Mouse (Mus musculus) bone marrow macrophage, adult 2 months (primary cell): ENCODE measurements at regions not wholly inside any gene's neighbourhood (a gene's known extent, or its start where the extent isn't known, plus 50 kb on each side); places are given as distances from the start of the nearest gene placed in this dataset.

Experiments used
- H3K27ac ChIP-seq: 2 replicates; pipeline ENCODE4 v1.5.1; 2012; ENCODE audit warnings: low read depth, low read length; ENCODE audit not compliant: insufficient read depth
- H3K4me1 ChIP-seq: 2 replicates; pipeline ENCODE4 v1.6.1; 2012; ENCODE audit warnings: low read length; ENCODE audit not compliant: control insufficient read depth, insufficient read depth
- H3K4me3 ChIP-seq: 2 replicates; pipeline ENCODE4 v1.5.1; 2012; ENCODE audit warnings: mild to moderate bottlenecking, low read length, moderate library complexity; ENCODE audit not compliant: insufficient read depth
- CTCF ChIP-seq: IDR thresholded peaks from 2 replicates; pipeline ENCODE4 v1.5.1; 2012; ENCODE audit warnings: low read depth, mild to moderate bottlenecking, low read length, moderate library complexity
- POLR2A ChIP-seq: IDR thresholded peaks from 2 replicates; pipeline ENCODE4 v1.6.1; 2012; ENCODE audit warnings: mild to moderate bottlenecking, low read depth, low read length, borderline replicate concordance

DNA sequence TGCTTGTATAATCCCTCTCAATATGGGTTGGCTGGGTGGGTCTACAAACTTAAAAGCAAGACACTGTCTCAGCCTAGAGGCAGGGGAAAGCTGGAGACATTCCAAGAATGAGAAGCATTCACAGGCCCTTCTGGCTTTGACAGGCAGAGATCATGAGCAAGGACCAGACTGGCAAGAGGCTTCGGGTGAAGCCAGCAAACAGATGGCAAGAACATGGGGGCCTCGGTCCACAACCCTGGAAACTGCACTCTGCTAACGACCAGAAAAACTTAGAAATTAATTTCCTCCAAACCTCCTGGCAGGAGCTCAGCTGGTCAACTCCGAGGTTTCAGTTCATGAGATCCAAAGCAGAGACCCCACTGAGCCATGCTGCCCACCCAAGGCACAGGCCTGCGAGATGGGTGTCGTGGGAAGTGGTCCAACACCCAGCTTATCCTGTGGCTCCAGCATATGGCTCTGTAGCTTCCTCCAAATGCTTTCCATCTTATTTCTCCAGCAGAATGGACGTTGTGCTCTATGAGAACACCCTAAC, 99.1 kb downstream of the Ets2 start:
- H3K4me3 ChIP-seq: no peak overlapping the region
- no peak overlapping the region for H3K27ac ChIP-seq
- TF ChIP-seq POLR2A (no peak), CTCF (no peak)
- H3K4me1 ChIP-seq: peaks cover 15% of the 10 kb centered on the region

DNA sequence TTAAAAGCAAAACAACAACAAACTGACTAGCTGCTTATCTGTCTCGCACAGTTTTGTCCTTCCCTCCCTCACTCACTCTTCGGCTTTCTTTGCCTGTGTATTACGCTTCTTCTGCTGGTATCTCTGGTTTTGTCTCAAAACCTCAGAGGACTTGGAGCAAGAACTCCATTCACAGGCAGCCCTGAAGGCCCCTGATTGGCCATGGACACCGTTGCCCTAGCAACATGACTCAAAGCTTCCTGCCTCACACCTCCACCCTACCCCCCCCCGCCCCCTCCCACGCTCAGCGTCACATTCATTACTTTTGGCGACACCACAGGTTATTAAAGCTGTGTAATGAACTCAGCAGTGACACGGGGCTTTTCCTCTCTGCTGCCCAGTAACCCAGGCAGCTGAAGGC, 96.7 kb downstream of the Ets2 start:
- Histone ChIP-seq H3K27ac (no peak overlapping the region), H3K4me3 (no peak overlapping the region), H3K4me1 (peaks cover 14% of the 10 kb centered on the region)
- TF ChIP-seq CTCF (no peak), POLR2A (no peak)

DNA sequence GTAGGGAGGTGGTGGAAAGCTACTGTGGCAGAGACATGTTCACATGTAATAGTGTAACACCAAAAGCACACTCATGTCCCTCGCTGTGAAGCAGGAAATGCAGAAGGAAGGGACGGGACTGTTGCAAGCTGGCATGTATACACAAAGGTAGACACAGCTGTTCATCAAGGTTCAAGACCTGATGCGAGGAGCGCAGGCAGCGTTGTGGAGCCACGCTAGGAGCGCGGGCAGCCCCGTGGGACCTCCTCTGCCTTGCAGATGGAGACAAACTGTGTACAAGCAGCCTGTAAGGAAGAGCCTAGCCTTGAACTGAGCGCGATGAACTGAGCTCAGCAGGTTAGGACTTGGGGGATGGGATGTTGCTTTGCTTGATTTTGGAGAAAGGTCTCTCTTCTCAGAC, 96.2 kb downstream of the Ets2 start:
- no peak for TF ChIP-seq POLR2A
- no peak for TF ChIP-seq CTCF

DNA sequence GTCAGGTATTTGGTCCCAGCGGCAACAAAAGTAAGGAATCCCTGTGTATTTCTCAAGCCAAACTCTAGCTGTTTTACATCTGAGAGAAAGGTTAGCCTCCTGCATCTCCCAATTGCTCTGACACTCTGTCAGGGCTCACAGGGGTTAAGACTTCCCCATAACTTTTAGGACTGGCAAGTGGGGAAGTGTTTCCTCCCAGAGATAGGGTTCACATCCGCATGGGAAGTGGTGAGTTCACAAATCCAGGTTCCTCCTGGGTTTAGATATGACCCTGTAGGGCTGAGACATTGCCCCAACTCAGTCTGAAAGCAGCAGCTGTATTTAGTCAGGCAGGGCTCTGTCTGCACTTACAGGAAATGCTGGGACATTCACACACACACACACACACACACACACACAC, 95.3 kb downstream of the Ets2 start:
- no peak overlapping the region for H3K4me3 ChIP-seq
- H3K27ac ChIP-seq: no peak overlapping the region
- TF ChIP-seq CTCF (no peak), POLR2A (no peak)
- H3K4me1 ChIP-seq: peaks cover 11% of the 10 kb centered on the region

More for the DNA sequence above, 96.2 kb downstream of the Ets2 start:
- H3K27ac ChIP-seq: no peak overlapping the region
- H3K4me3 ChIP-seq: no peak overlapping the region
- peaks cover 11% of the 10 kb centered on the region for H3K4me1 ChIP-seq

DNA sequence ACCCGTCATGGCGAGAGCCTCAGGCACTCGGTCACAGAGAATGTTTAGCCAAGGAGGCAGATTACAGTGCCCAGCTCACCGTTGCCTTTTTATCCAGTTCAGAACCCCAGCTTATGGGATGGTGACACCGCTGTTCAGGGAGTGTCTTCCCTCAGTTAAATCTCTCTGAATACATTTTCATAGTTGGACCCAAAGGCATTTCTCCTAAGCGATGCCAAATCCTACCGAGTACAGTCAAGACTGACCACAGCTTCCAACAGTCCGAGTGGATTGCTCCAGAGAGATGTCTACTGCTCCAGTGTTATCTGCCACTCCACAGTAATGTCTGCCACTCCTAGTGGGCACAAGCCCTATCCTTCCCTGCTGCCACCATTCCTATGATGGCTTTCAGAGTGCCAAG, 93.0 kb downstream of the Ets2 start:
- TF ChIP-seq CTCF: no peak
- no peak for TF ChIP-seq POLR2A
- Histone ChIP-seq H3K4me1 (peaks cover 6% of the 10 kb centered on the region), H3K4me3 (no peak overlapping the region), H3K27ac (no peak overlapping the region)

DNA sequence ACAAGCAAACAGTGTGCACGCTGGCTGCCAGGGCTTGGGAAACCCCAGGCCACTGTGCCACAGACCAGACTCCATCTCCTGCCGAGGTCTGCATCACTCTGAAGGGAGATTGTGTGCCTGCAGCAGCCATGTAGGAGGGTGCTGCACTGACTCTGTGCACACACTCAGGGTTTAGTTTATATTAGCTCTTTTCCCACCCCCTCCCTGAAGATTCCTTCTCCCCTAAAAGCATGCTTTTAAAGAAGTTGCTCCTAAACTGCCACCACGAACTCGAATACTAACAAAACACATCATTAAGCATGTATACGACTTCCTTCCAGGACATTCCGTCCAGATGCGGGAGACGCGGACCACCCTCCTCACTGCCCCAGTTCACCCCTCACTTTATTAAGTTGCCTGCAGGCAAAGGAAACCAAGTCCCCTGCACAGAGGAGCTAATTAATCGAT, 92.4 kb downstream of the Ets2 start:
- Histone ChIP-seq H3K27ac (no peak overlapping the region), H3K4me3 (no peak overlapping the region), H3K4me1 (peaks cover 6% of the 10 kb centered on the region)
- TF ChIP-seq POLR2A: no peak
- TF ChIP-seq CTCF: no peak

DNA sequence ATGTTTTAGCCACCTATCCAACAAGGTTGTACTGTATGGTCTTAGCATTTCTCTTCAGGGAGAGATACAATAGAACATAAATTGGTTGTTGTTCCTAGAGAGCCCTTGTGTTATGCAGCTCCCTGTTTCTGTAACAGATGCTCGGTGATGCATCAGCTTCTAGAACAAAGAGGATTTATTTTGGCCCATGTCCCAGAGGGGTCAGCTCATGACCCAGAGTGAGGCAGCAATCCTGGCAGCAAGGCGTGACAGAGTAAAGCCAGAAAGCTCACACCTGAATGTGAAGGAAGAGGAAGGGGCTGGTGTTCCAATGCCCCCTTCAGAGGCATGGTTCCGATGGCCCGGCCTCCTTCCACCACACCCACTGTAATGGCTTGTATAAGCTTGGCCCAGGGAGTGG, 88.8 kb downstream of the Ets2 start:
- Histone ChIP-seq H3K4me1 (no peaks in the 10 kb centered on the region), H3K27ac (no peak overlapping the region), H3K4me3 (no peak overlapping the region)
- TF ChIP-seq CTCF (no peak), POLR2A (no peak)

DNA sequence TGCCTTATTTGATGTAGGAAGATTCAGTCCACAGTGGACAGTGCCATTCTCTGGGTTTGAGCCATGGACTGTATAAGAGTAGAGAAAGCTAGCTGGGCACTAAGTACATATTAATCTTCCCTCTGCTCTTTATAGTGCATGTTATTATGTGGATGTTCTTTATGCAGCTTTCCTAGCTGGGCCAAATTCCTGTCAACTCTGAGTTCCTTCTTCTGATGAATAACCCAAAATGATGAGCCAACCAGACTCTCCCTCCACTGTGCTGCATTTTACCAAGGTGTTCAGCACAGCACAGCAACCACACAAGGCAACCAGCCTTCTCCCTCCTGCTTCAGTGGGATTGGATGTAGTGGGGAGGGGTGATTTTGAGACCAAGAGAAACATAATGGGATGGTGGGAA, 87.7 kb downstream of the Ets2 start:
- Histone ChIP-seq H3K27ac (no peak overlapping the region), H3K4me1 (no peaks in the 10 kb centered on the region), H3K4me3 (no peak overlapping the region)
- TF ChIP-seq CTCF: no peak
- no peak for TF ChIP-seq POLR2A

DNA sequence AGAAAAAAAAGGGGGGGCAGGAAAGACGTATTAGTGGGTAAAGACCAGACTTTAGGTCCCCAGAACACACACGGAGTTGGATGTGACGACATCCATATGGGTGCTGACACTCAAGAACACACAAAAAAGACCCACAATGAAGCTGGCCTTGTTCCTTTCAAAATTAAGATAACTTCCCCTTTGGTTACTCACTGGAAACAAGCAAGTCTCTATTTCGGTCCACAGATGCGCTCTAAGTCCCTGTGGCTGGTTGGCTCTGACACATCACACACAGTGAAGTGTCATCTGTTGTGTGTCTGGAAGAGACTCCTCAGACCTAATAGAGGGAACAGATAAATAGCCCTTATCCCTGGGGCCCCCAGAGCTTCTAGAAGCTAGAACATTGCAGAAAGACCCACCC, 79.8 kb downstream of the Ets2 start:
- no peak overlapping the region for H3K27ac ChIP-seq
- H3K4me3 ChIP-seq: no peak overlapping the region
- TF ChIP-seq CTCF: no peak
- TF ChIP-seq POLR2A: no peak
- H3K4me1 ChIP-seq: peaks cover 6% of the 10 kb centered on the region; the same call in 1 of the 2 replicates

DNA sequence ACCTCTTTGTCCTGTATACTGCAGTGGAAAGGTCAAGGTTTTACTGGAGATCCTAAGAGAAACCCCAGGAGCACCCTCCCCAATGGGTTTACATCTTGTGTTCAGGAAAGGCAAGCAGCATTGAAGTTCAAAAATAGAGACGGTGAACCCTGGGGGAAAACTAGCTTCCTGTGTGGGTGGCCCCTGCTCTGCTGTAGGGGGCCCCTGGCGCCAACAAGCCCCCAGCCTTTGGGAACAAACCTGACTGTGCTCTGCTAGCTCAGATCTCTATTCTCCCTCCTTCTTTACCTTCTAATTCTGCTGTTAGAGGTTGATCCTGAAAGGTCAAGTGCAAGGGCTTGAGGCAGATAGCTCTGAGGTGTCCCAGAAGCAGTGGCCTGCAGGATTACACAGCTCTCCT, 78.6 kb downstream of the Ets2 start:
- Histone ChIP-seq H3K4me1 (peaks cover 6% of the 10 kb centered on the region; the same call in 1 of the 2 replicates), H3K4me3 (no peak overlapping the region), H3K27ac (no peak overlapping the region)
- TF ChIP-seq CTCF (no peak), POLR2A (no peak)

DNA sequence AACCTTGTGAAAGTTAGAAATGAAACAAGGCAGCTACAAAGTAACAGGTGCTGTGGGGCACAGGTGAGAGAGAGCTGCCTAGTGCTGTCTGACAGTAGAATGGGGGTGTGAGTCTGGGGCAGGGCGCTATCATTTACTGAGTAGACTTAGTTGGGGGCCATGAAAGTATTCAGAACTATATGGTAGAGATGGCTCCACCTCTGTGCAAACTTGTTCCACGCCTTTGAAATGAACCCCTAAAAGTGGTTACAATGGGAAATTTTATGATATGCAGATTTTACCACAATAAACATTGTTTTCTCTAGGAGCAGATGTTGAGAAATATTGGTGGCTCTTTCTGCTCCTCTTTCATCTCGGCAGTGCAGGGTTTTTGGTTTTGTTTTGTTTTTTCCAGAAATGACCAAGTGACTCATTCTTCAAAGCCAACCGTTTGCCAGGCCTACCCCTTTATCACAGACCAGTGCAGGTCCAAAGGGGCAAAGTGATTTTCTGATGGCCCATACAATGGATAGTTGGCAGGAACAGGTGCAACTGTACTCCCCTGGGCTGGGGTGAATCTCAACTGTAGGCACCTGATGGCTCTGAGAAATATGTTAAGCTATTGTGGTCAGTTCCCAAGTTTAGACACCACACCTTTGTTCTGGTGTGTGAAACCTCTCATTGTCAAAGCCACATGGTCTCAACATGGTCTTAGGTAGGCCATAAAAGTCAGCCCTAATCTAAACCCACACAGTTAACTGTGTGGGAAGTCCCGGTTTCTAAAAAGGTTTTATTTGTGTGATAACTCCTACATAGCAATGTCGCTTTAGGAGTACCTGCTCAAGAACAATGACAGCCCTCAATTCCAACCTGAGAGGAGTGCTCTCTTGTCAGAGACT, 77.2 kb downstream of the Ets2 start:
- TF ChIP-seq POLR2A (no peak), CTCF (no peak)
- Histone ChIP-seq H3K4me3 (no peak overlapping the region), H3K27ac (no peak overlapping the region), H3K4me1 (peaks cover 6% of the 10 kb centered on the region; the same call in 1 of the 2 replicates)
